Mouse (Mus musculus): ENCODE data around the gene Specc1l.

GRCm38 (mm10) chr10:75315756-75316155 lies 103.9 kb downstream of the Specc1l start:
- TF ChIP-seq CTCF (IDR thresholded peaks at IDR 0.05; ENCODE audit: extremely low read depth, insufficient read depth, low read length) (no peak), POLR2A (IDR thresholded peaks at IDR 0.05; ENCODE audit: extremely low read depth, insufficient read depth, low read length) (no peak)

Measured in cortical plate, adult 2 months (tissue).